Mouse (Mus musculus): ENCODE data around the gene Zfp784. TPM values are rescaled to one million over a fixed set of nuclear protein-coding genes. Genes with fewer than 3 reads are reported as not detected.

The Zfp784 gene
- polyA plus RNA-seq, 1 experiment = 1.5 TPM

Other genes with a start within 250 kb of the Zfp784 start
- gene Tmem238, start 248.8 kb downstream of the Zfp784 start, polyA plus RNA-seq (2012; fragmentation: generic; extraction: Trizol) = 7.1 TPM
- gene Rpl28, start 245.6 kb downstream of the Zfp784 start, polyA plus RNA-seq (2012; fragmentation: generic; extraction: Trizol) = 3,329 TPM
- 261 TPM for gene Ube2s, start 225.9 kb downstream of the Zfp784 start, polyA plus RNA-seq (2012; fragmentation: generic; extraction: Trizol)
- gene Shisa7, start 193.8 kb downstream of the Zfp784 start, polyA plus RNA-seq (2012; fragmentation: generic; extraction: Trizol) = not detected
- gene Isoc2b, start 168.2 kb downstream of the Zfp784 start, polyA plus RNA-seq (2012; fragmentation: generic; extraction: Trizol) = 0.65 TPM
- gene Isoc2a, start 161.3 kb downstream of the Zfp784 start, polyA plus RNA-seq (2012; fragmentation: generic; extraction: Trizol) = 3.3 TPM
- not detected for gene Gm36210, start 131.9 kb downstream of the Zfp784 start, polyA plus RNA-seq (2012; fragmentation: generic; extraction: Trizol)
- gene Zfp628, start 123.2 kb downstream of the Zfp784 start, polyA plus RNA-seq (2012; fragmentation: generic; extraction: Trizol) = 8.0 TPM
- gene Nat14, start 116.4 kb downstream of the Zfp784 start, polyA plus RNA-seq (2012; fragmentation: generic; extraction: Trizol) = 3.1 TPM
- 13.6 TPM for gene Ssc5d, start 112.7 kb downstream of the Zfp784 start, polyA plus RNA-seq (2012; fragmentation: generic; extraction: Trizol)
- gene Sbk2, start 74.0 kb downstream of the Zfp784 start, polyA plus RNA-seq (2012; fragmentation: generic; extraction: Trizol) = 7.1 TPM
- gene Sbk3, start 67.3 kb downstream of the Zfp784 start, polyA plus RNA-seq (2012; fragmentation: generic; extraction: Trizol) = 0.34 TPM
- gene Zfp579, start 42.3 kb downstream of the Zfp784 start, polyA plus RNA-seq (2012; fragmentation: generic; extraction: Trizol) = 16.3 TPM
- gene Zfp524, start 24.0 kb downstream of the Zfp784 start, polyA plus RNA-seq (2012; fragmentation: generic; extraction: Trizol) = 15.7 TPM
- 22.8 TPM for gene Fiz1, start 23.7 kb downstream of the Zfp784 start, polyA plus RNA-seq (2012; fragmentation: generic; extraction: Trizol)
- gene Gm44973, start 22.9 kb downstream of the Zfp784 start, polyA plus RNA-seq (2012; fragmentation: generic; extraction: Trizol) = not detected
- gene Zfp865, start 18.1 kb downstream of the Zfp784 start, polyA plus RNA-seq (2012; fragmentation: generic; extraction: Trizol) = 18.1 TPM
- gene Ccdc106, start 17.9 kb downstream of the Zfp784 start, polyA plus RNA-seq (2012; fragmentation: generic; extraction: Trizol) = 0.19 TPM
- gene 4632433K11Rik, start 4.3 kb downstream of the Zfp784 start, polyA plus RNA-seq (2012; fragmentation: generic; extraction: Trizol) = not detected
- gene Zfp580, start 13.1 kb upstream of the Zfp784 start, polyA plus RNA-seq (2012; fragmentation: generic; extraction: Trizol) = 13.1 TPM
- 159 TPM for gene U2af2, start 23.7 kb upstream of the Zfp784 start, polyA plus RNA-seq (2012; fragmentation: generic; extraction: Trizol)
- 118 TPM for gene Epn1, start 41.8 kb upstream of the Zfp784 start, polyA plus RNA-seq (2012; fragmentation: generic; extraction: Trizol)
- gene Rfpl4, start 78.5 kb upstream of the Zfp784 start, polyA plus RNA-seq (2012; fragmentation: generic; extraction: Trizol) = not detected
- 0.10 TPM for gene Rasl2-9, start 87.5 kb upstream of the Zfp784 start, polyA plus RNA-seq (2012; fragmentation: generic; extraction: Trizol)
- not detected for gene Vmn1r55, start 111.2 kb upstream of the Zfp784 start, polyA plus RNA-seq (2012; fragmentation: generic; extraction: Trizol)
- gene Vmn1r56, start 158.3 kb upstream of the Zfp784 start, polyA plus RNA-seq (2012; fragmentation: generic; extraction: Trizol) = not detected
- gene Vmn1r57, start 180.0 kb upstream of the Zfp784 start, polyA plus RNA-seq (2012; fragmentation: generic; extraction: Trizol) = not detected

All from myocyte (in vitro differentiated cells).